Mouse (Mus musculus) small intestine, adult 2 months (tissue): Measurements from ENCODE around the gene Pdzd7.

Source experiments
- CTCF ChIP-seq: fragments of 200-500 bp; IDR thresholded peaks from 2 replicates; pipeline ENCODE4 v1.5.1; 2012; ENCODE audit warnings: low read depth, mild to moderate bottlenecking, control low read depth, inconsistent platforms, low read length, moderate library complexity, mixed read lengths; ENCODE audit not compliant: insufficient replicate concordance, insufficient read length; ENCODE audit errors: extremely low read depth
- POLR2A ChIP-seq: fragments of 200-500 bp; IDR thresholded peaks from 2 replicates; pipeline ENCODE4 v1.6.1; 2012; ENCODE audit warnings: low read depth, mild to moderate bottlenecking, control low read depth, inconsistent platforms, low read length, moderate library complexity

- TF ChIP-seq POLR2A (peak; percentile 19; the same call in 1 of the 2 replicates), CTCF (peak; percentile 21; the same call in 1 of the 2 replicates)
Observed at GRCm38 (mm10) chr19:45014335-45014971, 31.1 kb downstream of the Pdzd7 start, which contains the start of gene Lzts2.
